Mouse (Mus musculus) adrenal gland, postnatal 25 days (tissue): ENCODE measurements at regions not wholly inside any gene's neighbourhood (a gene's known extent, or its start where the extent isn't known, plus 50 kb on each side); places are given as distances from the start of the nearest gene placed in this dataset.

ENCODE experiments used
- DNase-seq: peaks from one replicate; pipeline ENCODE4 v3.0.0; 2021; ENCODE audit warnings: mixed read lengths

DNA sequence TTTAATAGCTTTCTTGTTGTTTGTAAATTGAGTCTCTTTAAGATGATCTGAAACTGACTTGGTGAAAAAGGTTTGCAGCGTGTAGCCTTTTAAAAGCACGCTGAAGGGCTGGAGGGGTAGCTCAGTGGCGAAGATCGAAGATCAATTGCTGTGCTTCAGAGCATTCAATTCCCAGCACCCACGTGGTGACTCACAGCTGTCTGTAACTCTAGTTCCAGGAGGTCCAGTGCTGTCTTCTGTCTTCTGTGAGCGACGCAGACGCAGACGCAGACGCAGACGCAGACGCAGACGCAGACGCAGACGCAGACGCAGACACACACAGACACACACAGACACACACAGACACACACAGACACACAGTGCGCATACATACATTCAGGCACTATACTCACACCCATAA lies 99.1 kb upstream of the Map4k3 start:
- DNase-seq = no peak

- peak; percentile 44 for DNase-seq
These were observed 97.9 kb upstream of the Map4k3 start for GRCm38 (mm10) chr17:80825971-80826730.

DNA sequence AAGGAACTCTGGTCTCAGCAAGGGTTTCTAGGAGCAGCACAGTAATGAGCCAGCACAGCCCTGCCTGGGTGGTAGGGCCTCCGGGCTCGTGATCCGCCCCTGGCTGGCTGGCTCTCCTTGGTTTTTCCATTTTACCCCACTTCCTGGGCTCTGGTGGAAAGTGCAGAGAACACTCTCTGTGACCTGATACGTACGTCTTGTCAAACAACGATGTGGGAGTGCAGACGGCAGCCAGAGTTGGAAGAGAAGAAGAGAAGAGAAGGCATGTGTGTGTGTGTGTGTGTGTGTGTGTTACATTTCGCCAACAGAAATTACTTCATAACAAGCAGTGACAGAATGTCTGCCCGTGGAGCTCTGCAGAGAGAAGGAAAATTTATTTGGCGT lies 97.2 kb upstream of the Map4k3 start:
- DNase-seq = peak; percentile 21

GRCm38 (mm10) chr17:80824826-80825517 lies 96.7 kb upstream of the Map4k3 start:
- peak; percentile 14 for DNase-seq

- DNase-seq = no peak
These were observed 96.0 kb upstream of the Map4k3 start for GRCm38 (mm10) chr17:80824261-80824660.

DNA sequence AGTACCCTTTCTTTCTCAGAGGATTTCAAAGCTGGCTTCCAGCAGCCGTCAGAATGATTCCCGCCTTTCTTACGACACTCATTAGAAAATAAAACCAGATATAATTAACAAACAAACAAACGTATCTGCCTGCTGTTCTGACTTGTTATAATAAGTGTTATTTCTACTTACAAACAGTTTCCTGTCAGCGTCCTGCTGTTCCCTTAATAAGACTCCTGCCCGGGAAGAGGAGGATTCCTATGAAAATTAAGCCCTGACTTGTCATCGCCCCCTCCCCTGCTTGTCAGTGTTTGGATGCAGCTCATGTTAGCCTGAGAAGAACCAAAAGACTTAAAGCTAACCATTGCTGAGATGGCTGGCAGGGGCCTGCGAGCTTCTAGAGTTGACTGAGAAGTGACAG lies 92.6 kb upstream of the Map4k3 start:
- no peak for DNase-seq

DNA sequence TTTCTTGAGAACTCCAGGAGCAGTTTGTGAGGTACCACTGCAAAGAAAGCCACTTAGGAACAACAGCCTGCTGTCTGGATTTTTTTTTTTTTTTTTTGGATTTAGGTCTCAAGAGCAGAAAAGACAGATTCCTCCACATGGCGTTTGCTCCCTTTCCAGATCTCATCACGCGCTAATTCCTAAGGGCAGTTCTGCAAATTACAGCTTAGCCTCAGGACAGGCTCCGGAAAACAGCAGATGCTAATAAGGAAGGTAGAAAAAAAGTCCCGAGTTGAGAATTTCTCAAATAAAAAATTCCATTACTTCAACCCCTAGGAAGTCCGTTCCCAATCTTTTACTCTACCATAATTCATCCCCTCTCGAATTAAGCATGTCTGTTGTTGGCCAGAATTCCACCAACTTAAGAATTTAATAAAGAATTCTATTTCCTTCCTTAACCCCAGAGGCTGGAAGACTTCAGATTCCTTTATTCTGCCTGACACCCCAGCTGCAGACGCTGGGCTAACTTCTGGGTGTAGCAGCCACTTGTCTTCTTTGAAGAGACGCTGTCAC lies 90.3 kb upstream of the Map4k3 start:
- no peak for DNase-seq

DNA sequence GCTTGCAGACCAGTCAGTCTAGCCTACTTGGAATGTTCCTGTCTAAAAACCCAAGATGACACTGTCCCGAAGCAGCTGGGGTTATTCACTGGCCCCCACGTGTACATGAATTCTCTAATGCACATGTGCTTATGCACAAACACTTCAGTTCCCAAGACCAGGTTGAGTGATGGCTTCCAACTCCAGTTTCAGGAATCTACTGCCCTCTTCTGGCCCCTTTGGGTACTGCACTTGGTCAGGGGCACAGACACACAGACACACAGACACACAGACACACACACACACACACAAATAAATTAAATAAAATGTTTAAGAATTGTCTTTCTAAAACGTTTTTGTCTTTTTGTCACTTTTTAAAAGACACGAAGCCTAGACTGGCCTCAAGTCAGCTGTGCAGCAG lies 87.5 kb upstream of the Map4k3 start:
- DNase-seq = no peak

- no peak for DNase-seq
These were observed 84.9 kb upstream of the Map4k3 start for GRCm38 (mm10) chr17:80813194-80813593.

- DNase-seq = no peak
These were observed 81.0 kb upstream of the Map4k3 start for GRCm38 (mm10) chr17:80809275-80809674.

DNA sequence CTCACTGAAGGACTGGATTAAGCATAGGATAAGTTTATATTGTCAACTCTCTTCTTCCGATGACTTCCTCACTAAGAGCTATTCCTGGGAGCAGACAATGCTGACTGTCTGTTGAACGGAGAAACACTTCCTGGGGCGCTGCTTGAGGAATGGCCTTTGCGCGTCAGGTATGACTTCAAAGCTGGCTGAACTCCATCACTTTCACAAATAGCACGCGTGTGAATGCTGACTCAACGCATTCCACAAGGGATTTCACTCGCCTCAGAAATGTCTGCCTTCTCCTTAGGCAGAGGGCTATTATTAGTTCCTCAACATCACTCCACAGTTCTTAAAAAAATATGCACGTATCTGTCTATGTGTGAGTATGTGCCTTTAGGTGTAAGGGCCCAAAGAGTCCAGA lies 79.8 kb upstream of the Map4k3 start:
- DNase-seq = no peak

DNA sequence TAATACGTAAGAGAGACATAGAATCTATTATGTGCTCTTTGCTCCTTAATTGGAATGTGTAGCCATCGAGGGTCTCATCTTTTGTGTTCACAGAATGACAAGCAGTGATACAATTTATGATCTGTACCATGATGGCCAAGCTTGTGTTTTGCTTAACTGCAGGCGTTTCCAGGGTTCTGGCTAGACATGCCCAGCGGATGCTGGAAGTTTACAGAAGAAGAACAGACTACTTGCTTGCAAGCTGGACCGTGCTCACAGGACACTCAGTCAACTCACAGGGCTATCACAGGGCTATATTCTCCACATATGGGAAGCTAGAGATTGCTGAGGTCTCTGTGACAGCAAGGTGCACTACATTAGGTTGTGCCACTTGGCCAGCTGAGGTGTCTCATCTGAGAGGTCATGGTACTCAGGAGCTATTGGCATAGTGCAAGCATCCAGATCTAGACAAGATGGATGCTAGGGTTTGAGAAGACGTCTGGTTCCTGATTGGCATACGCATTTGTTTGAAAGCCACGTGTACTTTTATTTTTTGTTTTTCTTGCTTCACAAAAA lies 75.2 kb upstream of the Map4k3 start:
- DNase-seq = no peak

DNA sequence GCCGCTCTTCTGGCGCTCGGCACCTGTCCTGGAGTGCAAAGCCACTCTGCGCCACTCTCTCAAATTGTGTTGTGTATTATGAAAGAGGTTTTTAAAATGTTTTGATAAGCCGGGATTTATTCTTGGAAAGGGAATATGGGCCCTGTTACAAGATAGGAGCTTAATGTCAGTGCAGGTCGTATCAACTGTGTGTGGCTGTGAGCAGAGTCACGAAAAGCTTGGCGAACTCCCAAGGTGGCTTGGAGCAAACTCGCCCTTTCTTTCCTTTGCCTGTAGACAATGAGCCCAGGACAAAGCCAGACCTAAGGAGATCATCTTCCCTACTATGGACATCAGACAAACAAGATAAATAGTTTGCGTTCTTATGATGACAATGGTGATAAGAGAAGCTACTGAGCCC lies 74.3 kb upstream of the Map4k3 start:
- no peak for DNase-seq

GRCm38 (mm10) chr17:80801991-80802390 lies 73.7 kb upstream of the Map4k3 start:
- no peak for DNase-seq

DNA sequence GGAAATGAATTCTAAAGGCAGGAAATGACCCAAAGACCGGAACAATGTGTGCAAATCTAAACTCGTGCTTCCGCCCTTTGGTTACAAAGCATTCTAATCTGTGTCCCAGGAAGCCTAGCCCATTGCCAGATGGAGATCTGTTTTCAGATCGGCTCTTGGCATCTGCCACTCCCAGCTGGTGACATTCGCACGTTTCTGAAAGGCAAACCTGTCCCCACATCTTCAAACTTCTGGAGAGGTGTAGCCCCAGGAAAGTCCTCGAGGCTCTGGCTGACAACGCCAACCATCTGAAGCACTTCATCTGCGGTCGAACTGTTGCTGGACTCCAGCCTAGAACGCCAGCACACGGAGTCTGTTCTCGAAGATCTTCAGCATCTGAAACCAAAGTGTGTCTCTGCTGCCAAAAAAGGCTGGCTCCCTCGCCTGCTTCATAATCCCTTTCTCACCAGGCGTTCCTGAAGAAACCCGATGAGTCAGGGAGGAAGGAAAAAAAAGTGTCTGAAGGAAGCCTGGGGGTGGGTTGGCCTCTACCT lies 73.2 kb upstream of the Map4k3 start:
- DNase-seq = no peak

- DNase-seq = no peak
These were observed 72.6 kb upstream of the Map4k3 start for GRCm38 (mm10) chr17:80800877-80801276.

DNA sequence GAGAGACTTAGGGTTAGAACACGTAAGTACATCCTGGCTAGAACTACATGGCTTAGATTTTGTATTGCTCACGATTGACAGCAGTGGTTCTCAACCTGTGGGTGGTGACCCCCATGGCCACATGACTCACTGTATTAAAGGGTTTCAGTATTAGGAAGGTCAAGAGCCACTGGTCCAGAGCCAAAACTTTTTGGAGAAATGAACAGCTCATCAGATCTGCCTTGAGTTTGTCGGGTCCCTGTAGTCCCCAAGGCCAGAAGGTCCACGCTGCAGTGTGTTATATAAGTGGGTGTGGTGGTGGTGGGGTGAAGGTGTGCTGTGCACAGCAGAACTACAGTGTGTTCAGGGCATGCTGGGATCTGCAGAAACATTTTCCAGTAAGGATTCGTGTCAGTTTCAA lies 72.2 kb upstream of the Map4k3 start:
- DNase-seq = peak; percentile 41

- no peak for DNase-seq
These were observed 70.8 kb upstream of the Map4k3 start for GRCm38 (mm10) chr17:80799061-80799460.

DNA sequence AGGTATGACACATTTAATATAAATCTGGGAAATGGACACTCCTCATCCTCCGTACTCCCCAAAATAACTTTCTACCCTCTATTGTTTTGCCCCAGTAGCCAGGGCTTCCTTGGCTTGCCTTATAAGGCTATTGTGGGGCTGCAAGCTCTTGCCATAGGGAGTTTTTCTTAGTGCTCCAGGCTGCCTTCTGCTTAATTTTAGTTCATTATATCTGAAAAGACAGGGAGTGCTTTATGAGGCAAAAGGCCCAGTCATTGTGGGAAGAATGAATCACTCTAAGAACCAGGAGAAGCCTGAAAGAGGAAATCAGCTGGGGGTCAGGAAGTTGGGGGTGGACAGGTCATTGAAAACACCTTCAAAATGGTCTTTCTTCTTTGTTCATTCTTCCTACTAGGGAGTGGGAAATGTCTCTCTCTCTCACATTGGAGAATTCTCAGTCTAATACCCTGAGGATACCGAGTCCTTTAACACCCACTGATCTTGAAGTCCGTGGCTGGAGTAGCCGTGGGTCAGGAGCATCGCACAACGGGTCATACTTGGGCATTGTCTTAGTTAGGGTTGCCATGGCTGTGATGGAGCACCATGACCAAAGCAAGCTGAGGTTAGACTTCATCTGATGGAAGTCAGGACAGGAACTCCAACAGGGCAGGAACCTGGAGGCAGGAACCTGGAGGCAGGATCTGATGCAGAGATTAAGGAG lies 70.1 kb upstream of the Map4k3 start:
- no peak for DNase-seq

DNA sequence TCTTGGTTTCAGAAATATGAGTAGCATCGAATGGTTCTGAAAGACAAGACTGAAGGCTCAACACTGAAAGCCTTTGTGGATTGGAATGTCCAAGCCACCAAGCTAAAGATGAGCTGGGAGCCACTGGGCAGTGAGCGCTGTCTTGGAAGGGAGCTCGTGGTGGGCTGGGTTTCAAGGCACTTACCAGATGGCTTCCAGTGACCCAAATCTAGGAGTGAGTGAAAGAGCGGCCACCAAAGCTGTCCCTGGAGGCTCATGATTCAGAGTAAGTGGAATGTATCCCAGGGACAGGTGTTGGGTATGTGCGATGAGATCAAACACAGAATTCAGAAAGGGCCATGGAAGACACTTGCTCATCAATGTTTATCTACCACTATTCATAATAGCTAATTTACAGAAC lies 68.5 kb upstream of the Map4k3 start:
- DNase-seq = no peak

- no peak for DNase-seq
These were observed 68.1 kb upstream of the Map4k3 start for GRCm38 (mm10) chr17:80796386-80796785.

- DNase-seq = no peak
These were observed 67.3 kb upstream of the Map4k3 start for GRCm38 (mm10) chr17:80795453-80796105.
